Mouse (Mus musculus): Measurements from ENCODE around the gene Gm45062.

Gm45062 gene

GRCm38 (mm10) chr6:8485414-8486175, 226.3 kb downstream of the Gm45062 start:
- no peak for DNase-seq

DNA sequence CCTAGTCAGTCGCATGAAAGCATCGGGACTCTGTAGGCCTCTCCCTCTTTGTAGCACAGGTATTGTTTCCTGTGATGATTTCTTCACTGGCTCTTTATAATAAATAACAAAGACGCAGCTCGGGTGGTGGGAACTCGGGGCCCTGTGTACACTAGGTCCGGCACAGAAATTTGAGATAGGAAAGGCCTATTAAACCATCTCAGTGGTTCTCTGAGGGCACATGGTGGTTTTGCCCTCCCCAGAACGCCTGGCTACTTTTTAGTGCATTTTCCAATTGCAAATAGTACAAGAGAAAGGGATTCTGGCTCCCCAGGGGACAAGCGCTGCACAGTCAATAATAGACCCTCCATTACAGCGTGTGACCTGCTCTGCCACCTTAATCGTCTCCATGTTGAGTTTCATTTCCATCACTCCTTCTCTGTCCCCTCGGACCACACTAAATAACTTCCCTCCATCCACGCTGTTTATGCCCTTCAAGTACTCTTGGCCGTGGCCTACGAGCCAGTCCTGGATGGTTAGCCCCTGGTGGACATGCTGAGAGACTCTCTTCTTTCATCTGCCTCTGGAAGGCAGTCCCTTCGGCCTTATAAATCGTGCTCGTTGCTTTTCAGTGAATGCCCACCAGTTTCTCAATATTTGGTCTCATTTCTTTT, 227.3 kb downstream of the Gm45062 start:
- no peak for DNase-seq

GRCm38 (mm10) chr6:8487044-8487853, 228.0 kb downstream of the Gm45062 start:
- DNase-seq, result no peak

DNA sequence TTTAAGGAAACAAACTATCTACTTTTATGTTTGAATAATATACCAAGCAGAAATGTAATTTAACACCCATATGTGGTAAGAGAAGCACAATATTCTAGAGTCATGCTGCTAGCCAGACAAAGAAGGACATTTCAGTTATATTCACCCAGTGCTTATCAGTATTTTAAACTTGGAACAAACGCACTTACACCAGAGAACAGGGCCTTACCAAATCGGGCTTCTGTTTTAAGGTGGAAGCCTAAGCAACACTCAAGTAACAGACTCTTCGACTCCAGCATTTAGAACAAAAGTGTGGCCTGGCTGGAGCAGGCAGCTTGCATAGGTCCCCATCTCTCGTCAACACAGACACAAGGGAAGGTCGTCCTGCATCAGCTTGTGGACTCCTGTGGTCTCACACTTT, 229.0 kb downstream of the Gm45062 start:
- no peak for DNase-seq

GRCm38 (mm10) chr6:8489266-8489665, 230.0 kb downstream of the Gm45062 start:
- DNase-seq, result no peak

DNA sequence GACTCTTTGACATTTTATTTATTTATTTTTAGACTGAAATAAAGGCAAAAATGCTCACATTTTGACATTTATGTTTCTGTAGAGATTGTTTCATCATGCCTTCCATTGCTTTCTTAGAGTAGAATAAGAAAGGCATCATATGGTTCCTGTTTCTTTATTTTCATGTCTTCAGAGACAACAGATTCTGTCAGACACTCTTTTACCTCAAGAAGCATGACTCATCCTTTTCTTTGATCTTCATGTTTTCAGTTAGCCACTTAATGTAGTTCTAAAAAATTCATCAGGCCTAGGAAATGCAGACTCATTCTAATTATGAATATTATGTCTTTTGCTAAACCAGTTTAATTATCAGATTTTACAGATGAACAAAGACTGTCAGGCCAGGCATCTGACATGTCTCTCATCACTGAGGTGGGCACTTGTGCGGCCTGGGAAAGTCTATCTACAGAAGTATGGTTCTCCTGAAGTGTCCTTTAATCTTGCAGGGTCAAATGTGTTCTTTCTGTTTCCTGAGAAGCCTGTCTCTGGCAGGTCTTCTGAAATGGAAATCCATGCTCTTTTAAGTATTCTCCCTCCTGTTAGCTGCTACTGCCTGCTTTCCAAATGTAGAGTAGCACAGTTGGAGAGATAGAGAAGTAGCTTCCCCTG, 230.8 kb downstream of the Gm45062 start:
- no peak for DNase-seq

DNA sequence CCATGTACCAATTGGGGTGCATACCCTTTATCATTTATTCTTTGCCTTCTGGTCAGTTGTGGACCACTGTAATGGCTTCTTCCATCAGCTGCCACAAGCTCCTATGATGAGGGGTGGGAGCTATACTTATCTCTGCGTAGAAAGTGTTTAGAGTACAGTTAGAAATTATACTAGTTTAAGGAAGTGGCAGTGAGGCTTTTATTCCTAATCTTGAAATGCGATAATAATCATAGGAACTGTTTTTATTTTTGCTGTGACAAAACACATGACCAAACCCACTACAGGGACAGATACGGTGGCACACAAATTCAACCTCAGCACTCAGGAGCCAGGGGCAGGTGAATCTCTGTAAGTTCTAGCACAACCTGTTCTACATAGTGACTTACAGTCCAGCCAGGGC, 233.0 kb downstream of the Gm45062 start:
- DNase-seq, result no peak

DNA sequence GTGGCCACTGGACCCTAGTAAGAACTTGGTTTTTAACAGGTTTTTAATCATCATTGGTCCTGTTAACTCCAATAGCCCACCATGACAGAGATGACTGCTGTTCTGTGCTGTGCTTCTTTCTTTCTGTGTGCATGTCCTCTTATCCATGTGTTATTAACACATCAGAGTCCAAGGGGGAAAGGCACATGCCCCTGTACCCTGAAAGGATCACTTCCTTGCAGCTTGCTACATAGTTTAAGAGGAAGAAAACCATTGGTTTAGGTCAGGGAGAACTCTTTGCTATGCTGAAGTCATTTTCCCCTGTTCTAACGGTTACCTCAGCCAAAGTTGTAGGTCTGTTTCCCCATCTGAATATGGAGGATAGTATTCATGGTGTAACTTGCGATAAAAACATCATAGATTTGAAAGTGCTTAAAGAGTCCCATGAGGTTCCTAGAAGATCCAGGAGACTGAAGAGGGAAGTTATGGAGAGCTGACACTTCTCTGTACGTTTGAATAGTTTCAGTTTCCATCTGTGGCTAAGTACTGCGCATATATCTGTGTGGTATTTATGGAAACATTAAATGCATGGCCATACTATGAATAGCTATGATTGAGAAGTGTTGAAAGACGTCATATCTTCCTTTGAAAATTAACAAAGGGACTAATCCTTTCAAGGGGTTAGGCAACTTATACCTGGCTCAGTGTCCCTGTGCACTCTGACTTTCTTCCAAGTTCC, 236.0 kb downstream of the Gm45062 start:
- no peak for DNase-seq

- no peak for DNase-seq
These were observed 236.6 kb downstream of the Gm45062 start for GRCm38 (mm10) chr6:8495827-8496222.

DNA sequence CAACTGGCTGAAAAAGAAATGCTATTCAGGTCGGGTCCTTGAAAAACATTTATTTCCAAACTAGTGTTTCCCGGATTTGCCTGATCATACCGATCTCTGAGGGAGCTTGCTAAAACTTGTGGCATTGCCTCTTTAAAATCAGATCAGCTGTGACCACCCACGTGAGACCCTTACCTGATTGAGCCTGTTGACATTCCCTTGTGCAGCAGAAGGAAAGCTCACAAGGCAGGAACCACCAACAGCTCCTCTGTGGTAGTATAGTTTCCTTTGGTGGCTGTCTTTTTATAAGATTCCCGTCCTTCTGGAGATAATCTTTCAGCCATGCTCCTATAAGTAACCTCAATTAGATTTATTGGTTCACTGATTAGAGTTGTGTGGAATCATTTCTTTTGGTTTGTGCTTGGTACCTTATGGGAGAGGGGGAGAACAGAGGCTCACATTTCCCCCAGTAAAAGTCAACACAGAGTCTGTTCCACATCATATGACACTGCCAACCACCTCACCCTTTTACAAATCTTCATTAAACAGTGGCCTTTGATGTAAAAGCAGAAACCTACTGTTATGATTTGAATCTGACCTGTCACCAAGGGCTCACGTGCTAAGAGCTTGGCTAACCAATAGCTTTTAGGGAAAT, 238.1 kb downstream of the Gm45062 start:
- DNase-seq, result no peak

GRCm38 (mm10) chr6:8497868-8498257, 238.6 kb downstream of the Gm45062 start:
- no peak for DNase-seq

DNA sequence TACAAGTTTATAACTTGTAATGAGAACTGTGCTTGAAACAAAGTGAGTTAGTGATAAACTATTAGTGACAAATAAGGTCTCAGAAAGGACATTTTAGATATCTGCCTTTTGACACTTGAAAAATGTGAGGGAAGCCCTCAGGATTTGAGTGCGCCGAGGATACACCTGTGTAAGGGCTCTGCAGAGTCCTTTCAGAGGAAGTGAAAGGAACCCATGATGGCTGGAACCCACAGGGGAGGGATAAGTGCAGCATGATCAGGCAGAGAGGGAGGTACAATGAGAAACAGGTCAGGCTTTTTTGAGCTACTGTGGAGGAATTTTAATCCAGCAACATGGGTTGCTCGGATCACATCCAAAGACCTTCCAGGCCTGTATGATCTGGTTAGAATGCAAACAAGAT, 239.7 kb downstream of the Gm45062 start:
- no peak for DNase-seq

GRCm38 (mm10) chr6:8503953-8504352, 244.7 kb downstream of the Gm45062 start:
- no peak for DNase-seq

GRCm38 (mm10) chr6:8504521-8505228, 245.4 kb downstream of the Gm45062 start:
- DNase-seq, result no peak

GRCm38 (mm10) chr6:8506631-8507030, 247.4 kb downstream of the Gm45062 start:
- no peak for DNase-seq

DNA sequence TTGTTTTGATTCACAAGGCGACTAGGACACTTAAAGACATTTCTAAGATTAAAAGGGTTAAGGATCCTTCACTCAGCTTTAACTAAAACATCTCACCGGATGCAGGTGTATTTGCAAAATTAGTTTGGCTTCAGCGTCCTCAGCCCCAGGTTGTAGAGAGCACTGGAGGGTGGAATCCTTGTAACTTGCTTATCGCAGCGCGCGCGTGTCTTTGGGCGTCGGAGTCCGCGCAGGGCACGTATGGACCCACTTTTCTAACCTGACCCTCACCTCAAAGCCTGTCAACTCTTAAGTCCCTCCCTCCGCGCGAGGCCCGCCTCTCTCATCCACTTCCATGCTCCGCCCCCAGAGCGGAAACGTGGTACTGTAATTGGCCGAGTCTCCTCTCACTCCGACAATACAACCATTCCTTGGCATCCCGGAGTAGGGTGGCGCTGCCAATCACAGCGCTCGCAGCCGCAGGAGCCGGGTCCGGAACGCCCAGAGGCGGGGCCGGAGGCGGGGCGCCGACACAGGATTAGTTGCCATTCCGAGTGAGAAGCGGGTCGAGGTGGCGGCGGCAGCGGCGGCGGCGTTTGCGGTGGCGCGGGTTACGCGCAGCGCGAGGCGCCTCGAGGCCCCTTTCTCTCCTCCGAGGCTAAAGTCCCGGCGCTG, 249.8 kb downstream of the Gm45062 start:
- peak; percentile 99 for DNase-seq

- DNase-seq, result no peak
These were observed 250.3 kb downstream of the Gm45062 start, which contains the start of gene Glcci1 for GRCm38 (mm10) chr6:8509551-8509950. Gene Glcci1 (plus strand): TSS chr6:8509600.

DNA sequence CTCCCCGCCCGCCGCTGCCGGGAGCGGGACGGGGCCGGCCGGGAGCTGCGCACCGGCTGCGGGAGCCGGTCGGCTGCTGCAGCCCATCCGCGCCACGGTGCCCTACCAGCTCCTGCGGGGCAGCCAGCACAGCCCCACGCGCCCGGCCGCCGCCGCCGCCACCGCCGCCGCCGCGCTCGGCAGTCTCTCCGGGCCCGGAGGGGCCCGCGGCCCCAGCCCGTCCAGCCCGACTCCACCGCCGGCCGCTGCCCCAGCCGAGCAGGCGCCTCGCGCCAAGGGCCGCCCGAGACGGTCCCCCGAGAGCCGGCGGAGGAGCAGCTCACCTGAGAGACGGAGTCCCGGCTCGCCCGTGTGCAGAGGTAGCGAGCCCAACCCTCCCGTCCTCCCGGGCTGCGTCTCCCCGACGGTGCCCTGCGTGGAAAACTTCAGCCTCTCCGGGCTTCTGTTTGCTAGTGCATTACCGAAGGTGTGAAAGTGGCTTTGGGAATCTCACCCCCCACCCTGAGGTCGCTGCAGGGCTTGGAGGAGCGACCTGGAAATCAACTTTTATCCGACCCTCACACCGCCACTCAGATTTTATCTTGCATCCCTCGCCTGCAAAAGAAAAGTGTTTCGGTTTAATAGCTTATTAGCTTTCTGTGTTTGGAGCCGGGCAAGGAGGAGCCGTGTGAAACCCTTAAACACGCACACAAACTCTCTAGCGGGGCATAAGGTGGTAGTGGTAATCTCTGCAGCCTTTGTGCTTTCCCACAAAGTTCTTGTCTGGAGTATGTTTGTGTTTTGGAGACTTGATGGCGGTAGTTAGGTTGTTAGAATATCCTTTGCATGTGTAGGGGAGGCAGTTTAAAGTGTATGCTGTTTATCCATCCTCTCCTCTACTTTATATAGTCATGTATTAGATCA, 251.0 kb downstream of the Gm45062 start:
- peak; percentile 67 for DNase-seq

GRCm38 (mm10) chr6:8510864-8511428, 251.7 kb downstream of the Gm45062 start:
- no peak for DNase-seq
